Mouse (Mus musculus) liver, postnatal 0 days (tissue): ENCODE data around the gene Agrp.
"Not testable (repeated sequence)": the region's sequence is repeated elsewhere in the genome, so short reads cannot be mapped to it uniquely, and the experiment has no call there.

ENCODE experiments used
- CTCF ChIP-seq: sonication (generic); IDR thresholded peaks from 2 replicates; pipeline ENCODE4 v1.5.1; 2016; ENCODE audit warnings: antibody characterized with exemption, low read depth
- EP300 ChIP-seq: IDR thresholded peaks from 2 replicates; pipeline ENCODE4 v1.6.1; 2016; ENCODE audit warnings: antibody characterized with exemption, low read depth, mild to moderate bottlenecking

GRCm38 (mm10) chr8:105602540-105602939 is 34.7 kb downstream of the Agrp start:
- not testable (repeated sequence) for TF ChIP-seq CTCF, EP300
